Comparison of ENCODE assay signal across 10 mouse cellular contexts in the genomic region with DNA sequence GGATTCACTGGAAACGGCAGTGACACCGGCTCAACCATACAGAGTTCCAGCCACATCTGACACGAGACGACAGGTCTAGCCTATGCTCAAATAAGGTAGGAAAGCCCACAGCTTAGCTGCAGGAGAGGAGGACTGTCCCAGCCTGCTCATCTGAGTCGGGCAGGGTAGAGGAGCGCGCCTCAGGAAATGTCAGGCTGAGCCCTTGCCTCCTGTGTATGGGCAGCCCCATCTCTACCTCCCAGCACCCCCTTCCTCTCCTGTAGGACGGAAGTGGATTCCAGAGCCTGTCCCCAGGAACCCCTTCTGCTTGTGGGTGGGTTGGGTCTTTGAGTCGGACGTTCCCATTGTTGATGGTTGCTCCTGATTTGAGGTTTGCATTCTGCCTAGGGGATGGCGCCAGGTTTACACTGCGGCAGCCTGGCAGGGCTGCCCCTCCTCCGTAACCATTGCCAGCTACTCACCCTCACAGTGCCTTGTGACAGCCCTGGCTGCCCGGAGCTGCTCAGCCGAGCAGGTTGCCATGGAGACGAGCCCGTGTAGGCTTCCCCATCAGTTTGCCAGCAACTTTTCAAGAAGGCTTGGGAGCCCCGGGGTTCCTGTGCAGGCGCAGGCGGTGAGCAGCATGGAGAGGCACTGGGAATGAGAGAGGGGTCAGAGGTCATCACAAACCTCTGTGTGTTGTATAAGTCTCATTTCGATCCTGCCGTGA. TPM values are rescaled to one million over a fixed set of nuclear protein-coding genes. Genes with fewer than 3 reads are reported as not detected.
DNase-seq lines count a peak whose midpoint lies in the region; ATAC-seq and TF ChIP-seq lines count a peak whose summit lies in the region.
"Had no signal": no experiment of that assay in that cellular context is flagged by ENCODE, and none has a peak within 500 bp of the region (broad histone marks: within the 10 kb centered on the region; RNA-seq: fewer than 3 reads in every experiment).

No protein-coding gene starts in this region.

- H3K36me3 ChIP-seq in intestine, embryonic 15.5 days: no peaks in the 10 kb centered on the region
- H3K36me3 ChIP-seq in intestine, postnatal 0 days (ENCODE audit: control insufficient read depth, insufficient read depth): no peaks in the 10 kb centered on the region
- no peaks in the 10 kb centered on the region for H3K36me3 ChIP-seq in hindbrain, embryonic 14.5 days (replicated peaks; ENCODE audit: control insufficient read depth, insufficient read depth)
- no peaks in the 10 kb centered on the region for H3K36me3 ChIP-seq in neural tube, embryonic 13.5 days

- peak; percentile 13; the same call in 1 of the 2 replicates for ATAC-seq in intestine, embryonic 15.5 days
- ATAC-seq in intestine, postnatal 0 days: no peak
- peak; percentile 91 for ATAC-seq in hindbrain, embryonic 14.5 days (ENCODE audit: low FRiP score)
- peak; percentile 89 for ATAC-seq in neural tube, embryonic 13.5 days (ENCODE audit: low read depth)

- no peak overlapping the region for H3K4me3 ChIP-seq in intestine, embryonic 15.5 days (replicated peaks)
- no peak overlapping the region for H3K4me3 ChIP-seq in intestine, postnatal 0 days (ENCODE audit: low read depth, low read length)
- no peak overlapping the region for H3K4me3 ChIP-seq in hindbrain, embryonic 14.5 days (replicated peaks; ENCODE audit: low read length)
- H3K4me3 ChIP-seq in left cerebral cortex, adult 2 months: peak overlapping the region; percentile 16; the same call in 1 of the 2 replicates
- H3K4me3 ChIP-seq in neural tube, embryonic 13.5 days: no peak overlapping the region

- H3K9me3 ChIP-seq in intestine, embryonic 15.5 days: no peaks in the 10 kb centered on the region
- no peaks in the 10 kb centered on the region for H3K9me3 ChIP-seq in intestine, postnatal 0 days (ENCODE audit: control insufficient read depth)
- 0 out of 2 replicates have a peak, but pooled peaks cover 3% of the 10 kb centered on the region for H3K9me3 ChIP-seq in hindbrain, embryonic 14.5 days (ENCODE audit: control insufficient read depth, low read length)
- H3K9me3 ChIP-seq in neural tube, embryonic 13.5 days: no peaks in the 10 kb centered on the region

- TF ChIP-seq CTCF in intestine, postnatal 0 days (IDR thresholded peaks at IDR 0.05; ENCODE audit: low read depth): no peak
- TF ChIP-seq CTCF in left cerebral cortex, adult 2 months (IDR thresholded peaks at IDR 0.05): no peak

- no peaks in the 10 kb centered on the region for H3K27me3 ChIP-seq in intestine, embryonic 15.5 days (replicated peaks)
- H3K27me3 ChIP-seq in intestine, postnatal 0 days (replicated peaks; ENCODE audit: control insufficient read depth, insufficient read depth, low read length): no peaks in the 10 kb centered on the region
- H3K27me3 ChIP-seq in hindbrain, embryonic 14.5 days (ENCODE audit: control insufficient read depth, insufficient read depth, low read length): no peaks in the 10 kb centered on the region
- H3K27me3 ChIP-seq in neural tube, embryonic 13.5 days: peaks cover 14% of the 10 kb centered on the region; the same call in 1 of the 2 replicates

- H3K27ac ChIP-seq in intestine, embryonic 15.5 days: no peak overlapping the region
- no peak overlapping the region for H3K27ac ChIP-seq in intestine, postnatal 0 days (ENCODE audit: low read depth, low read length)
- peak overlapping the region; percentile 76 for H3K27ac ChIP-seq in hindbrain, embryonic 14.5 days
- no peak overlapping the region for H3K27ac ChIP-seq in left cerebral cortex, adult 2 months
- peak overlapping the region; percentile 82 for H3K27ac ChIP-seq in neural tube, embryonic 13.5 days (replicated peaks)

- intact Hi-C loops in left cerebral cortex, adult 2 months (cut with DNase I): no loop called here

- H3K9ac ChIP-seq in intestine, embryonic 15.5 days: no peak overlapping the region
- no peak overlapping the region for H3K9ac ChIP-seq in intestine, postnatal 0 days (ENCODE audit: low read depth, low read length)
- H3K9ac ChIP-seq in hindbrain, embryonic 14.5 days: peak overlapping the region; percentile 3; the same call in 1 of the 2 replicates
- H3K9ac ChIP-seq in neural tube, embryonic 13.5 days: peak overlapping the region; percentile 43

- no peak overlapping the region for H3K4me2 ChIP-seq in intestine, embryonic 15.5 days (replicated peaks)
- no peak overlapping the region for H3K4me2 ChIP-seq in intestine, postnatal 0 days (replicated peaks; ENCODE audit: low read depth)
- H3K4me2 ChIP-seq in hindbrain, embryonic 14.5 days (replicated peaks): peak overlapping the region; percentile 34
- peak overlapping the region; percentile 41 for H3K4me2 ChIP-seq in neural tube, embryonic 13.5 days

- peak; percentile 56 for DNase-seq in embryo, embryonic 11.5 days (ENCODE audit: low read depth, low spot score)
- peak; percentile 84 for DNase-seq in hindbrain, embryonic 14.5 days (ENCODE audit: low spot score)
- peak; percentile 75 to 83 for DNase-seq in left cerebral cortex, adult 2 months (ENCODE audit: extremely low spot score in 1 of 2, low spot score in 2 of 2)
- no peak for DNase-seq in gastrocnemius, postnatal 10 days
- DNase-seq in urinary bladder, postnatal 36 days (ENCODE audit: low spot score in 2 of 2): no peak

- WGBS in intestine, embryonic 15.5 days: 31% methylated on average over 22 of the region's 22 CpGs
- 40% methylated on average over 22 of the region's 22 CpGs for WGBS in intestine, postnatal 0 days
- WGBS in hindbrain, embryonic 14.5 days: 13% methylated on average over 22 of the region's 22 CpGs
- 22% methylated on average over 22 of the region's 22 CpGs for WGBS in neural tube, embryonic 13.5 days

- peaks cover 16% of the 10 kb centered on the region for H3K4me1 ChIP-seq in intestine, embryonic 15.5 days (replicated peaks)
- no peaks in the 10 kb centered on the region for H3K4me1 ChIP-seq in intestine, postnatal 0 days (replicated peaks; ENCODE audit: control insufficient read depth, insufficient read depth, low read length)
- peaks cover 55% of the 10 kb centered on the region for H3K4me1 ChIP-seq in hindbrain, embryonic 14.5 days (replicated peaks; ENCODE audit: control insufficient read depth, insufficient read depth, low read length)
- peaks cover 54% of the 10 kb centered on the region for H3K4me1 ChIP-seq in neural tube, embryonic 13.5 days (replicated peaks)

RNA-seq across cellular contexts. Expression of a gene that starts 47.6 kb away (rescaled TPM):
- polyA plus RNA-seq in intestine, embryonic 15.5 days (2015; fragmentation: Nextera tagmentation; extraction: Ambion mirVana): not detected in 2 replicates
- polyA plus RNA-seq in intestine, postnatal 0 days (2015; fragmentation: Nextera tagmentation; extraction: Ambion mirVana): not detected in 2 replicates
- not detected in 2 replicates for polyA plus RNA-seq in hindbrain, embryonic 14.5 days (2014; fragmentation: Nextera tagmentation; extraction: Ambion mirVana)
- total RNA-seq in left cerebral cortex, adult 2 months (2021): under 1 TPM in 1 of 2 experiments, not detected in 1; 0.18 TPM
- not detected in 2 replicates for polyA plus RNA-seq in neural tube, embryonic 13.5 days (2015; fragmentation: Nextera tagmentation; extraction: Ambion mirVana)
- total RNA-seq in gastrocnemius, postnatal 10 days (2021): not detected
- total RNA-seq: heart, postnatal 10 days had no signal
- polyA plus RNA-seq: stomach, embryonic 14.5 days had no signal

Comparison
In these comparisons a context has a peak if more than half of its experiments do, and no peak if none do; other contexts are left out.
1. H3K27ac ChIP-seq: peak in hindbrain, embryonic 14.5 days (single experiment) and neural tube, embryonic 13.5 days (single experiment); none in intestine, embryonic 15.5 days (single experiment), intestine, postnatal 0 days (single experiment) and left cerebral cortex, adult 2 months (single experiment).
2. H3K4me2 ChIP-seq: peak in hindbrain, embryonic 14.5 days (single experiment) and neural tube, embryonic 13.5 days (single experiment); none in intestine, embryonic 15.5 days (single experiment) and intestine, postnatal 0 days (single experiment).
3. H3K9ac ChIP-seq: peak in hindbrain, embryonic 14.5 days (single experiment) and neural tube, embryonic 13.5 days (single experiment); none in intestine, embryonic 15.5 days (single experiment) and intestine, postnatal 0 days (single experiment).
4. DNase-seq: peak in embryo, embryonic 11.5 days (single experiment), hindbrain, embryonic 14.5 days (single experiment) and left cerebral cortex, adult 2 months (2 of 2); none in gastrocnemius, postnatal 10 days (single experiment) and urinary bladder, postnatal 36 days (0 of 2).